Mouse (Mus musculus) frontal cortex, postnatal 25 days (tissue): ENCODE measurements around the gene Rhbdd3.

Source experiments
- DNase-seq, 2 experiments: peaks; one replicate each; pipeline ENCODE4 v3.0.0; 2022; ENCODE audit warnings: low spot score in 2 of 2

The Rhbdd3 gene

DNA sequence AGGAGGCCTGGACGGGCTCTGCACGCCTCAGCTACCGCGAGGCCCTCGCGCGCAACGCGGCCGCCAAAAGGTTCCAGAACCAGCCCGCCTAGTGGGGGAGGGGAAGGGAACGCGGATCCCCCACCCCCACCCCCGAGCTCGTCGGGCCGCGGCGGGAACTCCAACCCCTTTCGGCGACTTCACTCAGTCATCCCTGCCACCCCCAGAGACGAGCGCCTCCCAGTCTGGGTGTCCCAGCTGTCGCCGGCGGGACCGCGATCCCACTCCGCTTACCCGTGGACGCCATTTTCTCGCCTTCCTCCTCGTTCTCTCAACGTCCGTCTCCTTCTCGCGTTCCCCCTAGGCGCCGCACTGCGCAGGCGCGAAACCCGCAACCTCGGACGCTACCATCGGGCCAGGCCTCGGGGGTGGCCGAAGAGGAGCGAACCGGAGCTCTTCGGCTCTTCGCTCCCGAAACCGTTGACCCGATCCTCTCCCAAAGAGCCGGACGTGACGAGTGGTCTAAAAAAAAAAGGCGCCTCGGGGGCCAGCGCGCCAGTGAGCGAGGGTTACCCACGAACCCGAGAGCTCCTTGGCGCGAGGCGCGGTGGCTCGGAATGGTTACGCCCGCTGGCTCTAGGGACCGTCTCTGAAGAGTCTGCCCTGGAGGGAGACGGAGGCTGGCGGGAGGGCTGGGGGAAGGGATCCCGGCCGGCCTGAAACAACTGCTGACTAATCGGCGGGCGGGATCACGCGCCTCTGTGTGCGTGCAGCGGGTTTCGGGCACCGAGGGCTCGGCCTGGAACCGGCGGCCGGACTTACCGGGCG, at the start of gene Rhbdd3, which contains the start of gene Ewsr1:
Gene Rhbdd3 (plus strand): TSS at position 191 of the 807 bp plus-strand sequence.
Gene Ewsr1 (minus strand): TSS at position 531 of the 807 bp plus-strand sequence.
- peak; percentile 97 to 98 for DNase-seq

DNA sequence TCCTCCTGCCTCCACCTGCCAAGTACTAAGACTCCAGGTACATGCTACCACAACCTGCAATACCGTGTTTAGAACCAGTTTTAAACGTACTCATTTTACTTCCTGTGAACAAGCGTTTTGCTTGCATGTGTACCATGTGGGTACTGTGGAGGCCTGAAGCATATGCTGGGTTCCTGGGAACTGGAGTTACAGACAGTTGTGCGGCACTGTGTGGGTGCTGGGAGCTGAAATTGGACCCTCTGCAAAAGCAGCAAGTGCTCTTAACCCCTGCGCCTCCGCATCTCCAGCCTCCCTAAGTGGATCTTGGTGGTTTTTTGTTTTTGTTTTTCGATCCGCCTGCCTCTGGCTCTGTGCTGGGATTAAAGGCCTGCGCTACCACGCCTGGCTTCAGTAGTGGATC, 47.1 kb upstream of the Rhbdd3 start:
- DNase-seq = no peak

DNA sequence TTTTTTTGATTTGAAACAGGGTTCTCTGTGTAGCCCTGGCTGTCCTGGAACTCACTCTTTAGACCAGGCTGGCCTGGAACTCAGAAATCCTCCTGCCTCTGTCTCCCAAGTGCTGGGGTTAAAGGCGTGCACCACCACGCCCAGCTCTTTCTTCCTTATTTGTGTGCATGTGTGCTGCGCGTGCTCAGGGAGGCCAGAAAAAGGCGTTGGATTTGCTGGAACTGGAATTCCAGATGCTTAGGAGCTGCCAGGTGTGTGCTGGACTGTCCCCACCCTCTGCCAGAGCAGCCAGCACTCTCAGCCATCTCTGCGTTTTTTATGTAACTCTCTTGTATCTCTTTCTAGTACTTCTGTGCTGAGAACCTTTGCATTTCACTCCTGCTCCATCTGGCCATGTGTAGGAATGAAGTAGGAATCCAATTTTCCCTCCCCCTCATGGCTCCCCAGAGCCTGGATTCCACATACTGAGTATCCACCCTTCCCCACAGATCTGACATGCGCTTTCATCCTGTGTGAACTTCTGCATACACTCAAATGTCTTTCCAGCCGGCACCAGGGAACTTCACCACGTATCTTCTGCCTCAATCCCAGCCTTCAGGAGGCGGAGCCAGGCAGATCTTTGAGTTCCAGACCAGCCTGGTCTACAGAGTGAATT, 46.4 kb upstream of the Rhbdd3 start:
- DNase-seq = no peak

DNA sequence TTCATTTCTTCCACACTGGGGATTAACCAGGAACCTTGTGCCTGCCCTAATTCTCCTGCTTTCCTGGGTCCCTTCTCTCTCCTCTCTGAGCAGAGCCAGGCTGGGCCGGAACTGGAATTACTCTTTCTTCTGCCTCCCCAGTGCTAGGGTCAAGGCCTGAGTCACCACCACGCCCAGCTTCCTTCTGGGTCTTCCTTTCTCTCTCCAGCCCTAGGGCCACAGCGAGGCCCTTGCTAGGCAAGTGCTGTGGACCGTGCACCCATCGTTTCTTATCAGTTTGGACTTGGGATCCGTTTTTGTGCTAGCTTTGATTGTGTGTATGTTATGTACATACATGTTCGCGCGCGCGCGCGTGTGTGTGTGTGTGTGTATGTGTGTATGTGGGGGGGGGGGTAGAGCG, 44.6 kb upstream of the Rhbdd3 start:
- no peak for DNase-seq

DNA sequence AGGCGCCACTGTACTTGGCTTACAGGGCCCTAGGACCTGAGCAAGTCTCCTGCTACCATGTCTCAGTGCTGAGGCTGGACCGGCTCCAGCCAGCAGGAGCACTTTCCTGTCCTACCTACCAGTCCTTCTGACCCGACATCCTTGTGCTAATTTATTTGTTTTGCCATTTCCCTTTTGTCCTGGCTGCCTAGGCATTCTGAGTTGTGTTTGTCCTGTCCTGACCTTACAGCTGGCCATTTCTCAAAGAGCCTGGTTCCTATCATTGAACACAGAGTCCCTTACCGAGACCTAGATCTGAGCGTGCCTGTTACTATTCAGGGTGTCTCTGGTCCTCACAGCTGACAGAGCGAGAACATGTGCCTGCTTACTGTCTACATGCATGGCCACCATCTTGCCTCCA, 43.9 kb upstream of the Rhbdd3 start:
- DNase-seq = no peak

DNA sequence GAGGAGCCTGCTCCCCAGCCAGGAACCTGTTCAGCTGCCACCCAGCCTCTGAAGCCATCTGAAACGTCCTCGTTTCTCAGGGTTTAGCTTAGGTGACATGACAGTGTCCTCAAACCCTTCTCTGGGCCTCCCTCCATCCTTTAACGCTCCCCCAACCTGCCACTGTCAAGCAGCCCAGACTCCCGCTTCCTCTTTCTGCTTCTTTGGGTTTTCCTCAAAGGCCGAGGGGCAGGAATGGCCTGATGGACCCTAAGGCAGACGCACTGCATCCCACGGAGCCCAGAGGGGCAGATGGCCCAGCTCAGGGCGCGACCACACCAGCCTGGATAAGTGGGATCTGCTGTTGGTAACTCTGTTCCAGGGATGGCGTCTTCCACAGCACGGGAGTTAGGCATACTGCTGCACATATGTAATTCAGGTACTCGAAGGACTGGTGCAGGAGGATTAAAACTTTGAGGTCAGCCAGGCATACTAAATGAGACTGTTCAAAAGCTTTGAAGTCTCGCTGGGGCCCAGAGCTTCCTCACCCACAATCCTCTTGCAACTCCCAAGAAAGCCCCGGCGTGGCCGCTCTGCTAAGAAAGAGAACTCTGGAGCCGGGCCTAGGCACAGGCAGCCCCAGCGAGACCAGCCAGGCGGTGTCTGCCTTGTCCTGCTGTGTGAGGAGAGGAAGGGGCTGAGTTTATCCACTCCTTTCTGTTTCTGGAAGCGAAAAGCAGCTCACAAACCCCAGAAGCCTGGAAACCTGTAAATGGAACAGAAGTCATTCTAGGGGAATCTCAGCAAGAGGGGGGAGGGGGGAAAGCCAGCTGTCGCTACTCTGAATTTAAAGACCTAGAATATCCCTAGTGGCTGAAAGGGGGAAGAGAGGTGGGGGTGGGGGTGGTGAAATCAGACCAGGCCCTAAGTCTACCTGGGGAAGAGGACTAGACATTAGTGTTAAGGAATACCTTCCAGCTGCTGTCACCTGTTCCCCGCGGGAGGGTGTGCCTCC, 42.5 kb upstream of the Rhbdd3 start:
- DNase-seq = no peak

DNA sequence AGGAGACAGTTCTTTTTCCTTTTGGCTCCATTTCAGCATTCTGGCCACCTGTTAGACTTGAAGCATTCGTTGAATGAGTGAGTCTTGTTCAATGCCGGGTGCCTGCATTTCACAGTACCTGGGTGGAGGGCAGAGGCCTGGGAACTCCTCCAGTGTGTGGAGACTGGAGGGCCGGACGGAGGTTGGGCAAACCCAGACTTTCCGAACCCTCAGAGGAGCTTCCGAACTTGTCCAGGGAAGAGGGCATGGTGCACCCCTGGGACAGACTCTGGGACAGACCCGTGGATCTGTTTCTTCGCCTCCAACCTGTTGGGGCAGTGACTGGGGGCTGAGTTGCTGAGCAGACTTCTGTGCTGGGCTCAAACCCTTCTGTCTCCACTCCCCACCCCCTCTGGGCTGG, 41.7 kb upstream of the Rhbdd3 start:
- DNase-seq = no peak

DNA sequence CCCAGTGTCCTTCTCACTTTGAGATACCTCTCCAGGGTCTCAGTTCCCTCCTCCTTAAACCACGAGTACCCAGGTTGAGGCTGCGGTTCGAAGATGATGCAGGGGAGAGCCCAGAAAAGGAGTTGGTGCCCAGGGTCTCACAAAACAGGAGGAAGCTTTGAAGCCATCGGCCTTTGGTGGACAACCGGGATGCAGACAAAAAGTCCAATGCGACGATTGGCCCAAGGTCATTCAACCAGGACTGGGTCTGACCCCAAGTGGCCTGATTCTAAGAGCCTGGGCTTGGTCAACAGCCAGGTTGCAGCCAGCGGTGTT, 41.2 kb upstream of the Rhbdd3 start:
- DNase-seq = no peak

DNA sequence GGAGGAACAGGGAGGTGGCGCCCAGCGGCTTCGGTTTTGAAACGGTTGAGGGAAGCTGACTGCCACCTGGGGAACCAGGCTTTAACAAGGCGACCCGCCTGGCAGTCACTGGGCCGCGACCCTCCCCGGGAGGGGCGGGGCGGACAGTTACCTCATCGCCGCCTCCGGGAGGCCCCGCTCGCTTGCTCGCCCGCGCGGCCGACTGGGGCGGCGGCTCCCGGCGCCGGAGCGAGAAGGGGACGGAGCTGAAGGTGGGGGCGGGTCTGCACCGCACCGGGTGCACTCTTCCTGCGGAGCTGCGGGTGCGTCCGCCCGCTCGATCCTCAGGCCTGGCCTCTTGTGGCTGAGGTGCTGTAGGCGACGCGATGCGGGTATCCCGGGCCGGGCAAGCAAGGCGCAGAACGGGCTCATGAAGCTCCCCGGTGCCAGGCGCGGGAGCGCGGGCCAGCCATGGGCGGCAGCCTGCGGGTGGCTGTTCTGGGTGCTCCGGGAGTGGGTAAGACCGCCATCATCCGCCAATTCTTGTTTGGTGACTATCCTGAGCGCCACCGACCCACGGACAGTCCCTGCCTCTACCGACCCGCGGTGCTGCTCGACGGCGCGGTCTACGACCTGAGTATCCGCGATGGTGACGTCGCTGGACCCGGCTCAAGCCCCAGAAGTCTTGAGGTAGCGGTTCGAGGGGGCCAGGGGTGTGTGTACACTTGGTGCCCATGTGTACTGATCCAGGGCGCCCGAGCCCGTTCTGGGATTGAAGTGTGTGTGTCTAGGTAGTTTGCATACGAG, 40.7 kb upstream of the Rhbdd3 start, which contains the start of gene Rasl10a:
Gene Rasl10a (plus strand): TSS at position 273 of the 786 bp plus-strand sequence.
- DNase-seq = no peak

DNA sequence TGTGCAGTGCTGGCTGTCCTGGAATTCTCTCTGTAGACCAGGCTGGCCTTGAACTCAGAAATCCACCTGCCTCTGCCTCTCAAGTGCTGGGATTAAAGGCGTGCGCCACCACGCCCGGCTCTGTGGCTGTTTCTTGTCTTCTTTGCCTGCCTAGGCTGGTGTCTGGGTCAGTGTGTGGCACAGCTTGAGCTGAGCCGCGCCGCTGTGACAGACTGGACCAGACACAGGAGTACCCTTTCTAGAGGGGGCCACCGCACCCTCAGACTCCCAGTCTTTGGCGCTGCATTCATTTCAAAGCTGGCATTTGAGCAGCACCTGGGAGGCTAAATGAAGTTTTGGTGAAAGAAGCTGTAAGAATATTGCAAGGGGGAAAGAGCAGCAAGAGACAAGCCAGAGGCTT, 39.9 kb upstream of the Rhbdd3 start:
- DNase-seq = no peak

DNA sequence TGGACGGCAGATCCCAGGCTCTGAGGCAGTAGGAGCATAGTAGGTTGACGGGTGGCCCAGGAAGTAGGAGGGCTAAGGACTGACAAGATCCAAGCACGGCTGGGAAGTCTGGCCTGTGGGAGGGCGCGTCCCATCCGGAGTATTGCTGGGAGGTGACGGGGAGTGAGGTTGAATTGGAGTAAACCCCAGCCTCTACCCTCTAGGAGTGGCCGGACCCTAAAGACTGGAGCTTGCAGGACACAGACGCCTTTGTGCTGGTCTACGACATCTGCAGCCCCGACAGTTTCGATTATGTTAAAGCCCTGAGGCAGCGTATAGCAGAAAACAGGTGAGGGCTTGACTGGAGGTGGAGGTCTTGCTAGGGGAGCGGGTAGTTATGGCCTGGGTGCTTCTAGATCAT, 39.5 kb upstream of the Rhbdd3 start:
- no peak for DNase-seq

DNA sequence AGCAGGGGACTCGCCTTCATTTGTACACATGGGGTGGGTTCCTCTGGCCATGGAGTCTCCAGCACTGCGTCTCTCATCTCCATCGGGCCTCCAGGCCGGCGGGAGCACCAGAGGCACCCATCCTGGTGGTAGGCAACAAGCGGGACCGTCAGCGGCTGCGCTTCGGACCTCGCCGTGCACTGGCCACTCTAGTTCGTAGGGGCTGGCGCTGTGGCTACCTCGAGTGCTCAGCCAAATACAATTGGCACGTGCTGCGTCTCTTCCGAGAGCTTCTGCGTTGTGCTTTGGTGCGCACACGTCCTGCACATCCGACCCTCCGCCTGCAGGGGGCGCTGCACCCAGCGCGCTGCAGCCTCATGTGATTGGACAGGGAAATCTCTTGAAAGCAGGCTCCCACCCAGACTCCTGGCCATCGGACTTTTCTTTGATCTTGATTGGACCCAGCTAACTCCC, 39.0 kb upstream of the Rhbdd3 start:
- peak in 1 of 2 experiments; percentile 52 for DNase-seq

DNA sequence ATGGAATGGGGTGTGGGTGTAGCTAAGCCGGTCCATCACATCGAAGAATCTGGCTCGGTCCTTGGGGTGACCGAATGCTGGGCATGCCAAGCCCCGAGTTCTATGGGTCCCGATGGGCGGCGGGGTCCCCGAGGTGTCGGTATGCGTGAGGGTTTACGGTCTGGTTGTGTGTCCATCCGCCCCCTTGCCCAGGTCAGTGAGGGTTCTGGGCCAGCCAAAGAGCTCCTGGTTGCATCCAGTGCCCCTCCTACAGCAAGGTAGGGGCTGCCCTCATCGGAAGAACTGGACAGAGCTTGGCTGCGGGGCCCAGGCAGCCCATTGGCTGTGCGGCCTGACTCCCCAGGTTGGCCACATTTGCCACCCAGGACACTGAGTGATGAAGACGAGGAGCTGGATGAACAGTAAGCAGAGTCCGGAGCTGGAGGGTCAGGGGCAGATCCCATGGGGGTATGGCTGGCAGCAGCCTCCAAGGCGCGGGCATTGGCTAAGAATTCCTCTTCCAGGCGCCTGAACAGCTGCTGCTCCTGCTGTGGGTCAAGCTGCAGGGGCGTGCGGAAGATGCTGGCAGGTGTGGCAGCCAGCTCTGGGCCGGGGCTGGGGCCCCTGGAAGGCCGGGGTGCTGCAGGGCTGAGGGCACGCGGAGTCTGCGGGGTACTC, 37.8 kb upstream of the Rhbdd3 start:
- DNase-seq = no peak

DNA sequence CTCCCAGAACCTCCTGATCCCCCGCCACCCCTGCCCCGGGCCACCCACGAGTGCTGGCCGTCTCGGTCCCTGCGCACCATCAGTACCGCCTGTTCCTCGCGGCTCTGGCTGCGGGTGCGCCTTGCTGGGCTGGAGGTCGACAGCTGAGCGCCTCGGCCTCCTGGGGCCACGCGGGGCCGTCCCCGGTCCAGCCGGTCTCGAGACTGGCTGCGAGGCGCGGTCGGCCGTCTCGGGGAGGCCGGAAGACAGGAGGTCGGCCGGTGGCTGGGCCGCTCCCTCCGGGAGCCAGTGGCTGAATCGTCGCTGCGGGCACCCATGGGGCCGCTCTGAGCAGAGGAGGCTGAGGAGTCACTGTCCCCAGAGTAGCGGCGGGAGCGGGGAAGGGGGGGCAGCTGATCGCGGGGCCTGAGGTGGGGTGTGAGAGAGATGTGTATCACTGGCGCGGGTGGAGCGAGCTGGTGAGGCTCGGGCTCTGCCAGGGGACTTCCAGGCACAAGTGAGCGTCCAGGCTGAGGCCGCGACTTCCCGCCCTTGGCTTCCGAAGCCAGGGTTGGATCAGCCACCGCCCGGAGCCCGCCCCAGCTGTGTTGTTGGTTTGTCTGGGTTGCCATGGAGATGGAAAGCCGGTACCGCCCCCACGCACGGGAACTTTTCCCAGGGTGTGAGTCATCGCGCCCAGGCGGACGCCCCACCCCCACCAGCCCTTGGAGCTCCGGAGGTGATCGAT, 37.1 kb upstream of the Rhbdd3 start:
- peak; percentile 91 to 96 for DNase-seq

DNA sequence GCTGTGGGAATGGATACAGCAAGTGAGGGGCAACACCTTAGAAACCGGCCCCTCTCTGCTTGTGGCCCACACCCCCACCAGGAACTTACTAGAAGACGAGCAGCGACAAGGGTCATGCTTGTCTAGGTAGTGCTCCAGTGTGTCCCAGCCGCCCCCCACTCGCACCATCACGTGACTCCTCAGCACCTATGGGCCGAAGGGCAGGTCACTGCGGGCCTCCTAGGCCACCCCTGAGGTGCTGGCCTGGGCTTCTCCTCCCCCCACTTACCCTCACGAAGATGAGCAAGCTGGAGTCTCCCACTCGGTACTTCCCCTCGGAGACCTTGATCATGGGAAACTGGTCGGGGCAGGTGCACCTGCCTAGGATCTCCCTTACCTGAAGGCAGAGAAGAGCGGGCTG, 36.4 kb upstream of the Rhbdd3 start:
- no peak for DNase-seq

DNA sequence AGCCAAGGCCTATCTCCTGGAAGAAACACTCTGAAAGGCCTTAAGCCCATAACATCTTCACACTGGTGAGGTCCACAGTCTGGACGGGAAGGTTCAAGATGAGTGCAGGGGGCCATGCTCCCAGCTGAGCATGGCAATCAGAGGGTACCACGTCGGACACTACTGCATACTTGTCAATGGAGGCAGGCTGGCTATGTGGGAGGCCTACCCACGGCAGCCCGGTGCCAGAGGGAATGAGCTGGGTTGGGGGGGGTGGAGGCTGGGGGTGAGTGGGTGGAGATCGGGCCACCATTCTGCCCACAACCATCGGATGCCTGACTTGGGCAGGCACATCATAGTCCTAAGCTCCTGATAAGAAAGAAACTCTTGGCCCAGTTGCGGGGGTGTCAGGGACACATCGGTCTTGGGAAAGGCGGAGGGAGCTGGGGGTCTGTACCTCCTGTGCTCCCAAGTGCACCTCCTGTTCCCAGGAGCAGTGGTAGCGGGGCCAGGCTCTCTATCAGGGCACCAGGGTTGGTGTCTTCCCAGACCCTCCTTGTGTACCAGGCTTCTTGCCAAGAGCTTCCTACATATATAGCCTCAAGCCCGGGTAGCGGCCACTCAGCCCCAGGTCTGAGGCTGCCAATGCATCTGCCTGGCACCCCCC, 35.7 kb upstream of the Rhbdd3 start:
- no peak for DNase-seq

DNA sequence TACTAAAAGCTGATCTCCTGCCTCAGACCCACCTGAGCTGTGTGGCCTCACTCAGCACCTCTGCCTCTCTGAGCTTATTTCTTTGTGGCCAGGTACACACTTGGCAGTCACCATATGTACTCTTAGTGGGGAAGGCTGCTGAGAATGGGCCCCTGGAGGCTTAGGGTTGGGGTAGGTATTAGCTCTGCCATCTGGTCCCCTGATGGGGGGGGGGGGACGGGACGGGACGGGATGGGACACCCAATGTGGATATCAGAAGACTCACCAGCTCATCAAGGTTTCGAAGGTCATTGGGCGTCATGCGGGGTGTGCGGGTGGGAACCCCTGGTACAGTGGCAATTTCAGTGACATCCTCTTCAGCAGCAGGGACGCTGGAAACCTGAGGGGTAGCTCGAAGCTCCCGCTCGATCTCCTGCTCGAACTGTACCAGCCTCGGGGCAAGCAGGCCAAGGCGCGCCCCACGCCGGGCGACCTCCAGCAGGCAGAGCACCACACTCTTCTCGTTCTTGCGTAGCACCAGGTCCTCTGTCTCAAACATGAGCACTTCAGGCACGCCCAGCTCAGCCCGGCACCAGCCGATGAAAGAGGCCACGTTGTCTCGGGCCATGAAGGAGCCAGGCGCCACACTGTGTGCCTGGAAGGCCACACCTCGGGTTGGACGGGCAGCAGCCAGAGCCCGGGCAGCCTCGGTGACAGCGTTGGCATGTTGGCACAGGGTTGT, 35.0 kb upstream of the Rhbdd3 start:
- DNase-seq = no peak

DNA sequence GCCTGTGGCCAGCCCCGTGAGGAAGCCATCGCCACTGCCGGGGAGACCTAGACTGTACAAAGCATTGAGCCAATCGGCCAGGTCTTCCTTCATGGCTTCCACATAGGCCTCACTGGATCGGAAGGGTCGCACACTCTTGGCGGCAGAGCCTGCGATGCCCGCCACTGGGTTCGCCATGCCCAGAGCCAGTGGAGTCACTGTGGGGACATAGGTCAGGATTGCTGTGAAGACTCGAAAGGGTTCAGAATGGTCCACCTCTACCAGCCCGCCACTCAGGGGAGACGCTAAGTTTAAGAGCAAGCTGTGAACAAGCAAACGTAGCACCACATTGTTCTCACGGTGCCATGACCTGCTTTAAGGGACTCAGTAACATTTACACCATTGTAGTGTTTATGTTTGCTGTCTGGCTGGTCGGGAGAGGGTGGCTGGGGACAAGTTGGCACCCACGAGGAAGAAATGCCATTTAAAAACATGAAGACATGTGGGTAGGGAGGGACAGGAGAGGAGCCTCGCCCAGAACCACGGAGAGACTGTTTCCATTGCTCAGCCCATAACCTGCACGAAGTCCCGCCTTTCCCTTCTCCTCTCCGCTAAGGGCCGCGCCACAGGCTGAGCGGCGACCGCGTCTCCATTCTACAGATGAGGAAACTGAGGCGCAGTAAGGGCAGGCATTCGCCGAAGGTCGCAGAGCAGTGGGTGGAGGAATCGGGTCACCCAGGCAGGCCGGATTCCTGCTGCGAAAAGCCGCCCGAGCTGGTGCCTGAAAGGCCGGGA, 34.3 kb upstream of the Rhbdd3 start:
- DNase-seq = peak in 1 of 2 experiments; percentile 26
